Mouse (Mus musculus) layer of hippocampus, postnatal 25 days (tissue): ENCODE results near the gene Rprml. TPM values are rescaled to one million over a fixed set of nuclear protein-coding genes. Genes with fewer than 3 reads are reported as not detected.

Source experiments
- DNase-seq, 2 experiments: peaks; one replicate each; pipeline ENCODE4 v3.0.0; 2022; ENCODE audit warnings: mixed read lengths in 2 of 2, low spot score in 1 of 2; ENCODE audit errors: extremely low spot score in 1 of 2
- total RNA-seq, 2 experiments: library from RNA; stranded (reverse); gene quantifications; 2 replicates each; pipeline ENCODE4 v1.2.3; 2021

Gene Rprml
- total RNA-seq, 2 experiments from 2014 or later: 117 to 122 TPM

- DNase-seq: peak; percentile 40 to 49
These were observed 13.2 kb downstream of the Rprml start for GRCm38 (mm10) chr11:103662546-103662945.

- no peak for DNase-seq
These were observed 13.7 kb downstream of the Rprml start for GRCm38 (mm10) chr11:103663119-103663518.

GRCm38 (mm10) chr11:103665695-103666094 is 16.3 kb downstream of the Rprml start:
- DNase-seq: peak in 1 of 2 experiments; percentile 31

GRCm38 (mm10) chr11:103666181-103666906 is 17.0 kb downstream of the Rprml start:
- peak; percentile 41 to 48 for DNase-seq

GRCm38 (mm10) chr11:103666907-103667426 is 17.6 kb downstream of the Rprml start:
- DNase-seq: no peak

- peak; percentile 53 to 66 for DNase-seq
These were observed 26.2 kb downstream of the Rprml start for GRCm38 (mm10) chr11:103675556-103675955.

- DNase-seq: peak in 1 of 2 experiments; percentile 54
These were observed 27.7 kb downstream of the Rprml start for GRCm38 (mm10) chr11:103677042-103677441.

GRCm38 (mm10) chr11:103683667-103684334 is 34.4 kb downstream of the Rprml start:
- no peak for DNase-seq

GRCm38 (mm10) chr11:103685261-103685736 is 35.9 kb downstream of the Rprml start:
- DNase-seq: peak; percentile 27 to 58

- no peak for DNase-seq
These were observed 37.3 kb downstream of the Rprml start for GRCm38 (mm10) chr11:103686706-103687105.

- no peak for DNase-seq
These were observed 39.1 kb downstream of the Rprml start for GRCm38 (mm10) chr11:103688271-103688979.

- no peak for DNase-seq
These were observed 39.6 kb downstream of the Rprml start for GRCm38 (mm10) chr11:103688980-103689378.

- no peak for DNase-seq
These were observed 41.7 kb downstream of the Rprml start for GRCm38 (mm10) chr11:103691036-103691435.

- no peak for DNase-seq
These were observed 43.9 kb downstream of the Rprml start for GRCm38 (mm10) chr11:103693241-103693640.

- no peak for DNase-seq
These were observed 47.6 kb downstream of the Rprml start for GRCm38 (mm10) chr11:103696851-103697564.

GRCm38 (mm10) chr11:103697565-103698176 is 48.3 kb downstream of the Rprml start, which contains the start of gene Gosr2:
Gosr2 (minus strand) TSS chr11:103697898.
- DNase-seq: peak; percentile 74 to 91

GRCm38 (mm10) chr11:103698226-103698625 is 48.9 kb downstream of the Rprml start:
- DNase-seq: no peak
